Mouse (Mus musculus) brain, embryonic 14.5 days (tissue): ENCODE measurements around the gene Stt3a.

Experiments used
- CTCF ChIP-seq: fragments of 200-500 bp; IDR thresholded peaks from 2 replicates; pipeline ENCODE4 v1.5.1; 2012; ENCODE audit warnings: inconsistent platforms, mild to moderate bottlenecking, moderate library complexity, borderline replicate concordance; ENCODE audit not compliant: insufficient read depth, insufficient read length; ENCODE audit errors: extremely low read depth
- POLR2A ChIP-seq: fragments of 200-500 bp; IDR thresholded peaks from 2 replicates; pipeline ENCODE4 v1.6.1; 2012; ENCODE audit warnings: mild to moderate bottlenecking, inconsistent platforms, borderline replicate concordance; ENCODE audit not compliant: poor library complexity, insufficient read depth, insufficient read length, severe bottlenecking; ENCODE audit errors: extremely low read depth

DNA sequence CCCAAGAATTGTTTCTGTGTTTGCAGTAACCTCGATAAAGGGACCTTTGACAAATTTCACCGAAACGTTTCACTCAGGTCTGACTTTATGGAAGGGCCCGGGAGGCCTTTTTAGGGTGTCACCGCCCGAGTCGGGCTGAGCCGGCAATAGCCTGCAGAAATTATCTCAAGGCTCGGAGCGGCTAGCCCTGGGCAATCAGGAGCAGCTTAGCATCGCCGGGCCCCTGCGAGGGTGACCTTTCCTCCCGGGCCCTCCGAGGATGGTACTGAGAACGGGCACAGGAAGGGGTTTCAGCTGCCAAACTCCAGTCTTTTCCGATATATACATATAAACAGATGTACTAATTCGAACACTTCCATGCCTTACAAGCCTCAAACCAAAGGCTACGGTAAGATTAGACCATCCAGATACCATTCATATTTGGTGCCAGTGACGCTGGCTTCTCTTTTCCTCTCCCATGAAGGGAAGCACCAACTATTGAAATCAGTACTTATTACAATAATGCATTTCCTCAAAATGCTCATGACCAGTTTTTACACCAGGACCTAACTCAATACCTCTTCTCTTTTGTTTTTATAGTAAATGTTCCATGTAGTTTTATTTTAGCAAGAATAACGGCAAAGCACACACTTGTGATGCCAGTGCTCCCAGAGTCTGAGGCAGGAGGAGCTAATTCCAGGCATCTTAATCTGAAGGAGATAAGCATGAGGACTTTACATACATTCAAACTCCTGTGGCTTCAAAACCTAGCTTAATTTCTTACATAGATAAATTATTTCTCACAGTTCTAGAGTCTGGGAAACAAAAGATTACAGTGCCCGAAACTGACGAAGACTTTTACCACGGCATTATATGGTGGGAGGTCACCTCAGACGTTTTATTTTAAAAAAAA is 923 bp upstream of the Stt3a start:
- no peak for TF ChIP-seq CTCF
- TF ChIP-seq POLR2A = no peak
